Mouse (Mus musculus) G1E (cell line): ENCODE data around the gene Gm42674. TPM values are rescaled to one million over a fixed set of nuclear protein-coding genes. Genes with fewer than 3 reads are reported as not detected.

Experiments used
- ATAC-seq: 2 replicates; pipeline ENCODE4 v1.8.0; 2016; ENCODE audit warnings: mild to moderate bottlenecking; ENCODE audit not compliant: insufficient number of reproducible peaks, poor library complexity, low FRiP score, severe bottlenecking; ENCODE audit errors: extremely low read depth
- DNase-seq: peaks from one replicate; pipeline ENCODE4 v3.0.0; 2012; ENCODE audit warnings: low spot score
- H3K27me3 ChIP-seq: 2 replicates; pipeline ENCODE4 v1.6.1; 2012; ENCODE audit warnings: mild to moderate bottlenecking, low read length, inconsistent platforms; ENCODE audit not compliant: insufficient read depth
- H3K36me3 ChIP-seq: replicated peaks from 2 replicates; pipeline ENCODE3; 2012; ENCODE audit warnings: mild to moderate bottlenecking, inconsistent platforms
- H3K4me1 ChIP-seq: 2 replicates; pipeline ENCODE4 v1.6.1; 2012; ENCODE audit warnings: low read depth, low read length, inconsistent platforms, mixed read lengths; ENCODE audit not compliant: insufficient read depth
- H3K4me3 ChIP-seq: 2 replicates; pipeline ENCODE4 v1.5.1; 2012; ENCODE audit warnings: low read depth, mild to moderate bottlenecking, inconsistent platforms, low read length, moderate library complexity, mixed read lengths
- H3K9me3 ChIP-seq: replicated peaks from 2 replicates; pipeline ENCODE4 v1.6.1; 2012; ENCODE audit warnings: inconsistent platforms
- CTCF ChIP-seq: IDR thresholded peaks from 2 replicates; pipeline ENCODE4 v1.5.1; 2012; ENCODE audit warnings: low read depth, low read length, inconsistent platforms, mixed read lengths
- GATA1 ChIP-seq: IDR thresholded peaks from 2 replicates; pipeline ENCODE4 v1.6.1; 2012; ENCODE audit warnings: borderline replicate concordance, low read length, inconsistent platforms, mixed read lengths
- GATA2 ChIP-seq: IDR thresholded peaks from 2 replicates; pipeline ENCODE4 v1.6.1; 2012; ENCODE audit warnings: low read depth, low read length, inconsistent platforms, borderline replicate concordance
- POLR2AphosphoS5 ChIP-seq: IDR thresholded peaks from 2 replicates; pipeline ENCODE4 v1.6.1; 2012; ENCODE audit warnings: low read depth, low read length, inconsistent platforms; ENCODE audit not compliant: insufficient replicate concordance
- TAL1 ChIP-seq: conservative IDR thresholded peaks from 2 replicates; pipeline ENCODE4 v1.6.1; 2012; ENCODE audit warnings: low read depth, low read length, inconsistent platforms, mixed read lengths
- polyA plus RNA-seq: library from polyadenylated mRNA; stranded (reverse); fragments of >175 nt; gene quantifications from 2 replicates; pipeline ENCODE4 v1.2.3, GENCODE M21; 2012
- total RNA-seq, 2 experiments: library from RNA; stranded (forward) in 1 of 2; stranded (reverse) in 1 of 2; fragments of 200-1000 nt in 1 of 2; fragments of >200 nt in 1 of 2; fragmentation: Nextera tagmentation in 1 of 2; gene quantifications; 2 replicates each; pipeline ENCODE4 v1.2.3; 2014 to 2017

The Gm42674 gene
- total and polyA plus RNA-seq, 3 experiments = not detected

GRCm38 (mm10) chr3:90649832-90650231 is 48.1 kb downstream of the Gm42674 start:
- DNase-seq (no peak), ATAC-seq (no peak)

DNA sequence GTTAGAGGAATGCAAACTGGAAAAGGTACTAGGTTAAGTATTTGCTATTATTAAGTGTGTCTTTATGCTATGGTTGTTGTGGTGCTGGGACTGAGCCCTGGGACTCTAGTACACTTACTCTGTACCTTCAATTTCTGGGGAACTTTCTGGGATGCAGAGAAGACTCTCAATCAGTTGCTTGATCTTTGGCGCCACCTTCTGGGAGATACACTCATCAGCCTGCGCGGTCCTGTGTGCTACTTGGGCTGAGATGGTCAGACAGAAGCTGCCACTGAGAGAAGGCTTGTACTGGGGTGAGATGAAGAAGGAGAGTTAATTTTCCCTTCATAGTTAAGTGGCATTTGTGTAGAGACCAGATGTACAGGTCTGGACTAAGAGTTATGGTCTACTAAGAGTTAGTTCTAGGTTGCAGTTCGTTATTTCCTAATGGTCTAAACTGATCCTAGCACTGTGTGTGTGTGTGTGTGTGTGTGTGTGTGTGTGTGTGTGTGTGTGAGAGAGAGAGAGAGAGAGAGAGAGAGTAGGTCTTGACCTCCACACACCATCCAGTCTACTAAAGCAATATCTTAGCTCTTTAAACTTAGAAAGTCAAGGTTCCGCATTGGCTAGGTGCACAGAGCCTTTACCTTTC is 51.3 kb downstream of the Gm42674 start:
- H3K9me3 ChIP-seq = no peaks in the 10 kb centered on the region
- no peaks in the 10 kb centered on the region for H3K36me3 ChIP-seq
- TF ChIP-seq CTCF (peak; percentile 19; the same call in 1 of the 2 replicates), GATA1 (no peak), TAL1 (no peak)
- ATAC-seq (peak; percentile 40; the same call in 1 of the 2 replicates), DNase-seq (peak; percentile 30)
- no peak overlapping the region for H3K4me3 ChIP-seq
- 0 out of 2 replicates have a peak, but pooled peaks cover 2% of the 10 kb centered on the region for H3K27me3 ChIP-seq
- no peaks in the 10 kb centered on the region for H3K4me1 ChIP-seq

More at GRCm38 (mm10) chr3:90649832-90650231, 48.1 kb downstream of the Gm42674 start:
- Histone ChIP-seq H3K36me3 (no peaks in the 10 kb centered on the region), H3K27me3 (0 out of 2 replicates have a peak, but pooled peaks cover 2% of the 10 kb centered on the region), H3K9me3 (no peaks in the 10 kb centered on the region), H3K4me1 (no peaks in the 10 kb centered on the region), H3K4me3 (no peak overlapping the region)
- TF ChIP-seq GATA2 (no peak), GATA1 (no peak), CTCF (no peak), POLR2AphosphoS5 (no peak), TAL1 (no peak)

DNA sequence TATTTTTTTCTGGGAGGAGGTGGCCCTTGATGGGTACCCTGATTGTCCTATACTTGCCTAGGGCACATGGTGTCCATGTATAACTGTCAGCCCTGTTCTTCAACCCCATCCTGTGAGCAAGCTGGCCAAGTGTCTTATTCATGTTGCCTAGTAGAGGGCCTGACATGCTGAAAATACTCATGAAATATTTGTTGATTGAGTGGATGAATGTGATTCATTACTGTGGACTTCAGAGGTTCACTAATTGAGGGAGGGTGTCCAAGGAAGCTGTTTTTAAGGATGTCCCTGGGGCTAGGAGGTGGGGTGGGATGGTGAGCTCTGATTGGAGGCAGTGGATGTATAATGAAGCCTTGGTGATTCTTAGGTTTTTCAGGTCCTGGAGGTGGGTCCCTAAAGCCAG is 52.0 kb downstream of the Gm42674 start, which contains the start of gene S100a7a:
Gene S100a7a, plus strand, starts transcription at position 301 of the 400 bp plus-strand sequence.
- Histone ChIP-seq H3K4me1 (no peaks in the 10 kb centered on the region), H3K27me3 (no peaks in the 10 kb centered on the region), H3K4me3 (no peak within 1 kb of the TSS), H3K9me3 (no peaks in the 10 kb centered on the region), H3K36me3 (no peaks in the 10 kb centered on the region)
- no peak for ATAC-seq
- no peak for DNase-seq
- TF ChIP-seq GATA1 = no peak
- no peak for TF ChIP-seq GATA2
- no peak for TF ChIP-seq CTCF
- no peak for TF ChIP-seq TAL1
- no peak for TF ChIP-seq POLR2AphosphoS5

Other genes starting within 250 kb of the Gm42674 start
- gene Slc27a3, start 212.0 kb upstream of the Gm42674 start, total RNA-seq (2014; fragmentation: Nextera tagmentation) = 0.73 and 1.3 TPM in 2 replicates
- 2.7 and 2.9 TPM in 2 replicates for gene Slc27a3, start 212.0 kb upstream of the Gm42674 start, total RNA-seq (2017)
- 2.9 and 3.0 TPM in 2 replicates for gene Slc27a3, start 212.0 kb upstream of the Gm42674 start, polyA plus RNA-seq
- 36.7 and 47.0 TPM in 2 replicates for gene Ints3, start 168.3 kb upstream of the Gm42674 start, total RNA-seq (2014; fragmentation: Nextera tagmentation)
- gene Ints3, start 168.3 kb upstream of the Gm42674 start, total RNA-seq (2017) = 32.5 and 36.2 TPM in 2 replicates
- gene Ints3, start 168.3 kb upstream of the Gm42674 start, polyA plus RNA-seq = 28.2 and 30.8 TPM in 2 replicates
- not detected in 2 replicates for gene Npr1, start 136.0 kb upstream of the Gm42674 start, total RNA-seq (2014; fragmentation: Nextera tagmentation)
- not detected in 2 replicates for gene Npr1, start 136.0 kb upstream of the Gm42674 start, total RNA-seq (2017)
- gene Npr1, start 136.0 kb upstream of the Gm42674 start, polyA plus RNA-seq = not detected in 2 replicates
- gene Ilf2, start 125.8 kb upstream of the Gm42674 start, total RNA-seq (2014; fragmentation: Nextera tagmentation) = 92.4 and 100 TPM in 2 replicates
- 168 and 181 TPM in 2 replicates for gene Ilf2, start 125.8 kb upstream of the Gm42674 start, total RNA-seq (2017)
- gene Ilf2, start 125.8 kb upstream of the Gm42674 start, polyA plus RNA-seq = 15.4 and 21.3 TPM in 2 replicates
- gene Snapin, start 110.9 kb upstream of the Gm42674 start, total RNA-seq (2014; fragmentation: Nextera tagmentation) = 58.0 and 61.9 TPM in 2 replicates
- gene Snapin, start 110.9 kb upstream of the Gm42674 start, total RNA-seq (2017) = 42.5 and 46.2 TPM in 2 replicates
- gene Snapin, start 110.9 kb upstream of the Gm42674 start, polyA plus RNA-seq = 3.4 and 3.5 TPM in 2 replicates
- 78.6 and 89.8 TPM in 2 replicates for gene Chtop, start 92.4 kb upstream of the Gm42674 start, total RNA-seq (2014; fragmentation: Nextera tagmentation)
- gene Chtop, start 92.4 kb upstream of the Gm42674 start, total RNA-seq (2017) = 133 and 135 TPM in 2 replicates
- gene Chtop, start 92.4 kb upstream of the Gm42674 start, polyA plus RNA-seq = 97.0 and 110 TPM in 2 replicates
- 26.6 and 38.4 TPM in 2 replicates for gene S100a1, start 87.5 kb upstream of the Gm42674 start, total RNA-seq (2014; fragmentation: Nextera tagmentation)
- gene S100a1, start 87.5 kb upstream of the Gm42674 start, total RNA-seq (2017) = 40.8 and 42.9 TPM in 2 replicates
- gene S100a1, start 87.5 kb upstream of the Gm42674 start, polyA plus RNA-seq = 2.6 and 5.1 TPM in 2 replicates
- 22.9 and 25.3 TPM in 2 replicates for gene S100a13, start 87.5 kb upstream of the Gm42674 start, total RNA-seq (2014; fragmentation: Nextera tagmentation)
- gene S100a13, start 87.5 kb upstream of the Gm42674 start, total RNA-seq (2017) = 67.3 and 70.2 TPM in 2 replicates
- gene S100a13, start 87.5 kb upstream of the Gm42674 start, polyA plus RNA-seq = 1.8 and 2.4 TPM in 2 replicates
- not detected in 2 replicates for gene S100a14, start 75.0 kb upstream of the Gm42674 start, total RNA-seq (2014; fragmentation: Nextera tagmentation)
- gene S100a14, start 75.0 kb upstream of the Gm42674 start, total RNA-seq (2017) = 0.12 TPM in 1 of 2 replicates, not detected in the other
- not detected in 2 replicates for gene S100a14, start 75.0 kb upstream of the Gm42674 start, polyA plus RNA-seq
- gene S100a16, start 64.7 kb upstream of the Gm42674 start, total RNA-seq (2014; fragmentation: Nextera tagmentation) = not detected in 2 replicates
- not detected in 2 replicates for gene S100a16, start 64.7 kb upstream of the Gm42674 start, total RNA-seq (2017)
- gene S100a16, start 64.7 kb upstream of the Gm42674 start, polyA plus RNA-seq = not detected in 2 replicates
- not detected in 2 replicates for gene S100a3, start 41.3 kb upstream of the Gm42674 start, total RNA-seq (2014; fragmentation: Nextera tagmentation)
- gene S100a3, start 41.3 kb upstream of the Gm42674 start, total RNA-seq (2017) = 0.12 and 0.22 TPM in 2 replicates
- gene S100a3, start 41.3 kb upstream of the Gm42674 start, polyA plus RNA-seq = not detected in 2 replicates
- not detected in 2 replicates for gene S100a2, start 11.7 kb upstream of the Gm42674 start, total RNA-seq (2014; fragmentation: Nextera tagmentation)
- not detected in 2 replicates for gene S100a2, start 11.7 kb upstream of the Gm42674 start, total RNA-seq (2017)
- gene S100a2, start 11.7 kb upstream of the Gm42674 start, polyA plus RNA-seq = not detected in 2 replicates
- not detected in 2 replicates for gene S100a4, start 1.9 kb downstream of the Gm42674 start, total RNA-seq (2014; fragmentation: Nextera tagmentation)
- 0.64 TPM in 1 of 2 replicates, not detected in the other for gene S100a4, start 1.9 kb downstream of the Gm42674 start, total RNA-seq (2017)
- gene S100a4, start 1.9 kb downstream of the Gm42674 start, polyA plus RNA-seq = not detected in 2 replicates
- gene S100a5, start 6.6 kb downstream of the Gm42674 start, total RNA-seq (2014; fragmentation: Nextera tagmentation) = not detected in 2 replicates
- not detected in 2 replicates for gene S100a5, start 6.6 kb downstream of the Gm42674 start, total RNA-seq (2017)
- gene S100a5, start 6.6 kb downstream of the Gm42674 start, polyA plus RNA-seq = not detected in 2 replicates
- gene S100a6, start 11.0 kb downstream of the Gm42674 start, total RNA-seq (2014; fragmentation: Nextera tagmentation) = not detected in 2 replicates
- gene S100a6, start 11.0 kb downstream of the Gm42674 start, total RNA-seq (2017) = 0.35 TPM in 1 of 2 replicates, not detected in the other
- gene S100a6, start 11.0 kb downstream of the Gm42674 start, polyA plus RNA-seq = not detected in 2 replicates
- not detected in 2 replicates for gene S100a7a, start 52.1 kb downstream of the Gm42674 start, total RNA-seq (2014; fragmentation: Nextera tagmentation)
- not detected in 2 replicates for gene S100a7a, start 52.1 kb downstream of the Gm42674 start, total RNA-seq (2017)
- gene S100a7a, start 52.1 kb downstream of the Gm42674 start, polyA plus RNA-seq = not detected in 2 replicates
- gene S100a8, start 67.1 kb downstream of the Gm42674 start, total RNA-seq (2014; fragmentation: Nextera tagmentation) = 2.4 TPM in 1 of 2 replicates, not detected in the other
- not detected in 2 replicates for gene S100a8, start 67.1 kb downstream of the Gm42674 start, total RNA-seq (2017)
- gene S100a8, start 67.1 kb downstream of the Gm42674 start, polyA plus RNA-seq = not detected in 2 replicates
- gene S100a9, start 93.8 kb downstream of the Gm42674 start, total RNA-seq (2014; fragmentation: Nextera tagmentation) = not detected in 2 replicates
- 0.41 TPM in 1 of 2 replicates, not detected in the other for gene S100a9, start 93.8 kb downstream of the Gm42674 start, total RNA-seq (2017)
- 0.20 TPM in 1 of 2 replicates, not detected in the other for gene S100a9, start 93.8 kb downstream of the Gm42674 start, polyA plus RNA-seq
- not detected in 2 replicates for gene Pglyrp4, start 125.0 kb downstream of the Gm42674 start, total RNA-seq (2014; fragmentation: Nextera tagmentation)
- 0.12 TPM in 1 of 2 replicates, not detected in the other for gene Pglyrp4, start 125.0 kb downstream of the Gm42674 start, total RNA-seq (2017)
- not detected in 2 replicates for gene Pglyrp4, start 125.0 kb downstream of the Gm42674 start, polyA plus RNA-seq
- gene Gm5849, start 176.0 kb downstream of the Gm42674 start, total RNA-seq (2014; fragmentation: Nextera tagmentation) = not detected in 2 replicates
- not detected in 2 replicates for gene Gm5849, start 176.0 kb downstream of the Gm42674 start, total RNA-seq (2017)
- gene Gm5849, start 176.0 kb downstream of the Gm42674 start, polyA plus RNA-seq = not detected in 2 replicates